Mouse (Mus musculus): ENCODE measurements around the gene Sash3. TPM values are rescaled to one million over a fixed set of nuclear protein-coding genes. Genes with fewer than 3 reads are reported as not detected.

Gene Sash3
- total RNA-seq (2023), result 100 to 1,000 TPM; 218 to 231 TPM

GRCm38 (mm10) chrX:48146262-48146661, at the start of gene Sash3:
Gene Sash3 (plus strand): TSS chrX:48146436.

GRCm38 (mm10) chrX:48108394-48109315, 37.6 kb upstream of the Sash3 start, which contains the start of gene Xpnpep2:
Gene Xpnpep2 (plus strand): TSS chrX:48108725.

GRCm38 (mm10) chrX:48208519-48209185, 62.4 kb downstream of the Sash3 start, which contains the start of gene Zdhhc9:
Gene Zdhhc9 (minus strand): TSS chrX:48208878.

Other genes with a start within 250 kb of the Sash3 start
- 10 to 100 TPM; 12.4 to 14.4 TPM for gene Ocrl, start 234.0 kb upstream of the Sash3 start, total RNA-seq (2023)
- gene Apln, start 111.6 kb upstream of the Sash3 start, total RNA-seq (2023), result under 1 TPM in 1 of 2 experiments, not detected in 1; 0.41 TPM
- gene Xpnpep2, start 37.7 kb upstream of the Sash3 start, total RNA-seq (2023), result not detected
- gene Zdhhc9, start 62.4 kb downstream of the Sash3 start, total RNA-seq (2023), result 10 to 100 TPM; 29.0 to 31.2 TPM
- 10 to 100 TPM; 45.0 to 47.5 TPM for gene Utp14a, start 110.4 kb downstream of the Sash3 start, total RNA-seq (2023)
- gene Bcorl1, start 194.9 kb downstream of the Sash3 start, total RNA-seq (2023), result 10 to 100 TPM; 12.8 to 13.9 TPM